Mouse (Mus musculus): Measurements from ENCODE around the gene Nxph4.

GRCm38 (mm10) chr10:127509051-127509836, 25.1 kb downstream of the Nxph4 start:
- TF ChIP-seq BHLHE40 (IDR thresholded peaks at IDR 0.05; ENCODE audit: low read depth, low read length) (peak; percentile 58), CTCF (conservative IDR thresholded peaks at IDR 0.05 in 1 of 2, IDR thresholded peaks at IDR 0.05 in 1 of 2; ENCODE audit: low read depth in 2 of 2, low read length in 2 of 2) (peak; percentile 52 to 97; a peak in 3 of 4 replicates), MAX (IDR thresholded peaks at IDR 0.05; ENCODE audit: low read length) (no peak), ZC3H11A (IDR thresholded peaks at IDR 0.05; ENCODE audit: low read depth, low read length) (peak; percentile 39; the same call in 1 of the 2 replicates), ZNF384 (IDR thresholded peaks at IDR 0.05; ENCODE audit: low read depth, low read length) (no peak)
